In genomic region chr12:113578241-113578640, GRCm38 (mm10) we compare ENCODE assay signal across 10 mouse cellular contexts. TPM values are rescaled to one million over a fixed set of nuclear protein-coding genes. Genes with fewer than 3 reads are reported as not detected.
DNase-seq lines count a peak whose midpoint lies in the region; ATAC-seq and TF ChIP-seq lines count a peak whose summit lies in the region.
"Had no signal": no experiment of that assay in that cellular context is flagged by ENCODE, and none has a peak within 500 bp of the region (broad histone marks: within the 10 kb centered on the region; RNA-seq: fewer than 3 reads in every experiment).

No protein-coding gene starts in this region.

- TF ChIP-seq CTCF in ES-Bruce4 (IDR thresholded peaks at IDR 0.05; ENCODE audit: low read depth, low read length), result peak; percentile 56
- TF ChIP-seq CTCF in lung, postnatal 0 days (IDR thresholded peaks at IDR 0.05), result peak; percentile 19

- TF ChIP-seq EP300 in ES-Bruce4 (IDR thresholded peaks at IDR 0.05; ENCODE audit: insufficient read depth, low read depth, low read length), result no peak
- TF ChIP-seq EP300 in lung, postnatal 0 days (IDR thresholded peaks at IDR 0.05), result no peak

- H3K9ac ChIP-seq in ES-Bruce4 (ENCODE audit: low read depth, poor library complexity, severe bottlenecking), result no peak overlapping the region
- no peak overlapping the region for H3K9ac ChIP-seq in lung, postnatal 0 days (replicated peaks; ENCODE audit: low read depth)
- H3K9ac ChIP-seq: limb, embryonic 12.5 days had no signal

- H3K36me3 ChIP-seq in ES-Bruce4 (ENCODE audit: control insufficient read depth, insufficient read depth, low read length, poor library complexity, severe bottlenecking), result no peaks in the 10 kb centered on the region
- H3K36me3 ChIP-seq in lung, postnatal 0 days (ENCODE audit: insufficient read depth, low read length), result no peaks in the 10 kb centered on the region
- H3K36me3 ChIP-seq: limb, embryonic 12.5 days had no signal

- WGBS in lung, postnatal 0 days, result 59% methylated on average over 6 of the region's 6 CpGs

- TF ChIP-seq POLR2A in ES-Bruce4 (IDR thresholded peaks at IDR 0.05; ENCODE audit: insufficient read depth, low read length), result no peak

- no peak overlapping the region for H3K27ac ChIP-seq in ES-Bruce4 (ENCODE audit: insufficient read depth, low read length)
- no peak overlapping the region for H3K27ac ChIP-seq in lung, postnatal 0 days (ENCODE audit: low read length)
- H3K27ac ChIP-seq: limb, embryonic 12.5 days had no signal

- no peaks in the 10 kb centered on the region for H3K4me1 ChIP-seq in ES-Bruce4 (ENCODE audit: control insufficient read depth, insufficient read depth, low read length)
- H3K4me1 ChIP-seq in lung, postnatal 0 days (ENCODE audit: insufficient read depth, low read depth, low read length), result no peaks in the 10 kb centered on the region
- H3K4me1 ChIP-seq: limb, embryonic 12.5 days had no signal

- H3K9me3 ChIP-seq in ES-Bruce4 (replicated peaks; ENCODE audit: control insufficient read depth, insufficient read depth, low read length, poor library complexity, severe bottlenecking), result no peaks in the 10 kb centered on the region
- no peaks in the 10 kb centered on the region for H3K9me3 ChIP-seq in lung, postnatal 0 days (ENCODE audit: low read length)

- DNase-seq in left cerebral cortex, adult 18-20 months (ENCODE audit: low spot score in 2 of 2), result peak; percentile 26 to 29
- no peak for DNase-seq in left cerebral cortex, adult 8-10 months (ENCODE audit: low spot score in 2 of 2)
- DNase-seq in adrenal gland, postnatal 14 days, result peak; percentile 59
- no peak for DNase-seq in lung, postnatal 0 days (ENCODE audit: low spot score)
- DNase-seq in cerebellum, adult 11-12 months, result no peak
- no peak for DNase-seq in urinary bladder, adult 2 months (ENCODE audit: low spot score)
- DNase-seq in gastrocnemius, postnatal 25 days, result no peak

- H3K4me3 ChIP-seq in ES-Bruce4 (ENCODE audit: low read depth, low read length), result no peak overlapping the region
- no peak overlapping the region for H3K4me3 ChIP-seq in lung, postnatal 0 days (ENCODE audit: low read depth, low read length)
- H3K4me3 ChIP-seq: limb, embryonic 12.5 days had no signal

- H3K4me2 ChIP-seq in lung, postnatal 0 days (replicated peaks; ENCODE audit: low read depth, low read length), result no peak overlapping the region
- H3K4me2 ChIP-seq: limb, embryonic 12.5 days had no signal

- H3K27me3 ChIP-seq in ES-Bruce4 (ENCODE audit: control insufficient read depth, insufficient read depth, low read length, poor library complexity, severe bottlenecking), result no peaks in the 10 kb centered on the region
- no peaks in the 10 kb centered on the region for H3K27me3 ChIP-seq in lung, postnatal 0 days (replicated peaks; ENCODE audit: insufficient read depth, low read length)
- H3K27me3 ChIP-seq: limb, embryonic 12.5 days had no signal

- ATAC-seq in lung, postnatal 0 days, result no peak

RNA-seq across cellular contexts. Expression of gene Adam6a, which starts 34.5 kb away (rescaled TPM):
- not detected for total RNA-seq in left cerebral cortex, adult 18-20 months (2021)
- total RNA-seq in left cerebral cortex, adult 8-10 months (2022), result not detected
- polyA plus RNA-seq in ES-Bruce4 (2011; ENCODE audit: insufficient read depth, insufficient read length, low read depth, missing spikeins), result not detected in 2 replicates
- not detected in 2 replicates for total RNA-seq in adrenal gland, postnatal 14 days (2021)
- polyA plus RNA-seq in lung, postnatal 0 days (2015; fragmentation: Nextera tagmentation; extraction: Ambion mirVana), result not detected in 2 replicates
- polyA plus RNA-seq in urinary bladder, adult 2 months (2012; rRNA removed), result not detected in 2 replicates
- total RNA-seq in gastrocnemius, postnatal 25 days (2021), result not detected
- polyA plus RNA-seq: embryonic facial prominence, embryonic 14.5 days; limb, embryonic 12.5 days had no signal

Comparison
In these comparisons a context has a peak if more than half of its experiments do, and no peak if none do; other contexts are left out.
1. DNase-seq: peak in left cerebral cortex, adult 18-20 months (2 of 2) and adrenal gland, postnatal 14 days (single experiment); none in left cerebral cortex, adult 8-10 months (0 of 2), lung, postnatal 0 days (single experiment), cerebellum, adult 11-12 months (single experiment), urinary bladder, adult 2 months (single experiment) and gastrocnemius, postnatal 25 days (single experiment).